Mouse (Mus musculus): ENCODE data around the gene Zdhhc4. TPM values are rescaled to one million over a fixed set of nuclear protein-coding genes. Genes with fewer than 3 reads are reported as not detected.

The Zdhhc4 gene
- 76.3 and 77.3 TPM in 2 replicates for polyA plus RNA-seq (2014; fragmentation: Nextera tagmentation; extraction: Ambion mirVana)

GRCm38 (mm10) chr5:143328690-143329495, at the start of gene Zdhhc4:
Zdhhc4 (minus strand) TSS chr5:143329256.
- H3K4me1 ChIP-seq (ENCODE audit: control insufficient read depth, insufficient read depth, low read length), result peaks cover 3% of the 10 kb centered on the region; the same call in 1 of the 2 replicates
- 1% methylated on average over 56 of the region's 57 CpGs for WGBS
- H3K4me2 ChIP-seq (ENCODE audit: low read depth, low read length), result peak within 1 kb of the TSS; percentile 86
- H3K9ac ChIP-seq (replicated peaks; ENCODE audit: low read length), result peak within 1 kb of the TSS; percentile 78
- no peak within 1 kb of the TSS for H3K27ac ChIP-seq (replicated peaks; ENCODE audit: low read depth, low read length)
- H3K27me3 ChIP-seq (ENCODE audit: control insufficient read depth, insufficient read depth, low read length), result no peaks in the 10 kb centered on the region
- H3K36me3 ChIP-seq (replicated peaks; ENCODE audit: control insufficient read depth, insufficient read depth, low read depth, low read length), result peaks cover 1% of the 10 kb centered on the region; the same call in 1 of the 2 replicates
- H3K9me3 ChIP-seq (replicated peaks; ENCODE audit: control insufficient read depth, low read length), result no peaks in the 10 kb centered on the region
- peak; percentile 96 for DNase-seq (ENCODE audit: low spot score)
- peak; percentile 60; the same call in 1 of the 2 replicates for ATAC-seq (replicated peaks; ENCODE audit: insufficient number of reproducible peaks, low FRiP score, low TSS enrichment, low read depth)
- peak within 1 kb of the TSS; percentile 74 for H3K4me3 ChIP-seq (ENCODE audit: low read depth, low read length)

- ATAC-seq (replicated peaks; ENCODE audit: insufficient number of reproducible peaks, low FRiP score, low TSS enrichment, low read depth), result no peak
- peaks cover 2% of the 10 kb centered on the region; the same call in 1 of the 2 replicates for H3K4me1 ChIP-seq (ENCODE audit: control insufficient read depth, insufficient read depth, low read length)
- H3K4me2 ChIP-seq (ENCODE audit: low read depth, low read length), result no peak overlapping the region
- H3K36me3 ChIP-seq (replicated peaks; ENCODE audit: control insufficient read depth, insufficient read depth, low read depth, low read length), result no peaks in the 10 kb centered on the region
- DNase-seq (ENCODE audit: low spot score), result no peak
- no peaks in the 10 kb centered on the region for H3K9me3 ChIP-seq (replicated peaks; ENCODE audit: control insufficient read depth, low read length)
- WGBS, result 78% methylated on average over 4 of the region's 4 CpGs
- H3K27ac ChIP-seq (replicated peaks; ENCODE audit: low read depth, low read length), result no peak overlapping the region
- no peak overlapping the region for H3K4me3 ChIP-seq (ENCODE audit: low read depth, low read length)
- H3K27me3 ChIP-seq (ENCODE audit: control insufficient read depth, insufficient read depth, low read length), result peaks cover 36% of the 10 kb centered on the region
- no peak overlapping the region for H3K9ac ChIP-seq (replicated peaks; ENCODE audit: low read length)
These were observed 47.1 kb upstream of the Zdhhc4 start for GRCm38 (mm10) chr5:143376156-143376555.

- WGBS, result 11% methylated on average over 21 of the region's 21 CpGs
- no peak for ATAC-seq (replicated peaks; ENCODE audit: insufficient number of reproducible peaks, low FRiP score, low TSS enrichment, low read depth)
- Histone ChIP-seq H3K27me3 (ENCODE audit: control insufficient read depth, insufficient read depth, low read length) (peaks cover 45% of the 10 kb centered on the region), H3K4me2 (ENCODE audit: low read depth, low read length) (peak overlapping the region; percentile 27), H3K27ac (replicated peaks; ENCODE audit: low read depth, low read length) (no peak overlapping the region), H3K4me1 (ENCODE audit: control insufficient read depth, insufficient read depth, low read length) (peaks cover 2% of the 10 kb centered on the region; the same call in 1 of the 2 replicates), H3K9ac (replicated peaks; ENCODE audit: low read length) (no peak overlapping the region), H3K36me3 (replicated peaks; ENCODE audit: control insufficient read depth, insufficient read depth, low read depth, low read length) (no peaks in the 10 kb centered on the region), H3K4me3 (ENCODE audit: low read depth, low read length) (no peak overlapping the region), H3K9me3 (replicated peaks; ENCODE audit: control insufficient read depth, low read length) (no peaks in the 10 kb centered on the region)
- peak; percentile 70 for DNase-seq (ENCODE audit: low spot score)
These were observed 46.2 kb upstream of the Zdhhc4 start for GRCm38 (mm10) chr5:143375242-143375641.

- Histone ChIP-seq H3K36me3 (replicated peaks; ENCODE audit: control insufficient read depth, insufficient read depth, low read depth, low read length) (no peaks in the 10 kb centered on the region), H3K4me1 (ENCODE audit: control insufficient read depth, insufficient read depth, low read length) (peaks cover 4% of the 10 kb centered on the region; the same call in 1 of the 2 replicates), H3K4me3 (ENCODE audit: low read depth, low read length) (peak overlapping the region; percentile 30), H3K9ac (replicated peaks; ENCODE audit: low read length) (peak overlapping the region; percentile 18; the same call in 1 of the 2 replicates), H3K4me2 (ENCODE audit: low read depth, low read length) (peak overlapping the region; percentile 50), H3K27me3 (ENCODE audit: control insufficient read depth, insufficient read depth, low read length) (peaks cover 69% of the 10 kb centered on the region), H3K9me3 (replicated peaks; ENCODE audit: control insufficient read depth, low read length) (no peaks in the 10 kb centered on the region), H3K27ac (replicated peaks; ENCODE audit: low read depth, low read length) (no peak overlapping the region)
- peak; percentile 53 for DNase-seq (ENCODE audit: low spot score)
- WGBS, result under 1% methylated on average over 35 of the region's 35 CpGs
- ATAC-seq (replicated peaks; ENCODE audit: insufficient number of reproducible peaks, low FRiP score, low TSS enrichment, low read depth), result no peak
These were observed 43.8 kb upstream of the Zdhhc4 start for GRCm38 (mm10) chr5:143372818-143373217.

- WGBS, result 58% methylated on average over 4 of the region's 4 CpGs
- H3K9me3 ChIP-seq (replicated peaks; ENCODE audit: control insufficient read depth, low read length), result no peaks in the 10 kb centered on the region
- ATAC-seq (replicated peaks; ENCODE audit: insufficient number of reproducible peaks, low FRiP score, low TSS enrichment, low read depth) (no peak), DNase-seq (ENCODE audit: low spot score) (no peak)
- H3K27me3 ChIP-seq (ENCODE audit: control insufficient read depth, insufficient read depth, low read length), result peaks cover 69% of the 10 kb centered on the region
- H3K4me2 ChIP-seq (ENCODE audit: low read depth, low read length), result no peak overlapping the region
- H3K9ac ChIP-seq (replicated peaks; ENCODE audit: low read length), result no peak overlapping the region
- no peak overlapping the region for H3K4me3 ChIP-seq (ENCODE audit: low read depth, low read length)
- H3K4me1 ChIP-seq (ENCODE audit: control insufficient read depth, insufficient read depth, low read length), result peaks cover 4% of the 10 kb centered on the region; the same call in 1 of the 2 replicates
- H3K27ac ChIP-seq (replicated peaks; ENCODE audit: low read depth, low read length), result no peak overlapping the region
- no peaks in the 10 kb centered on the region for H3K36me3 ChIP-seq (replicated peaks; ENCODE audit: control insufficient read depth, insufficient read depth, low read depth, low read length)
These were observed 42.1 kb upstream of the Zdhhc4 start for GRCm38 (mm10) chr5:143371146-143371510.

- Histone ChIP-seq H3K36me3 (replicated peaks; ENCODE audit: control insufficient read depth, insufficient read depth, low read depth, low read length) (no peaks in the 10 kb centered on the region), H3K27me3 (ENCODE audit: control insufficient read depth, insufficient read depth, low read length) (peaks cover 69% of the 10 kb centered on the region), H3K4me3 (ENCODE audit: low read depth, low read length) (no peak overlapping the region), H3K27ac (replicated peaks; ENCODE audit: low read depth, low read length) (no peak overlapping the region), H3K9me3 (replicated peaks; ENCODE audit: control insufficient read depth, low read length) (no peaks in the 10 kb centered on the region), H3K9ac (replicated peaks; ENCODE audit: low read length) (no peak overlapping the region), H3K4me1 (ENCODE audit: control insufficient read depth, insufficient read depth, low read length) (peaks cover 4% of the 10 kb centered on the region; the same call in 1 of the 2 replicates), H3K4me2 (ENCODE audit: low read depth, low read length) (no peak overlapping the region; the same call in 1 of the 2 replicates)
- 26% methylated on average over 17 of the region's 17 CpGs for WGBS
- no peak for DNase-seq (ENCODE audit: low spot score)
- no peak for ATAC-seq (replicated peaks; ENCODE audit: insufficient number of reproducible peaks, low FRiP score, low TSS enrichment, low read depth)
These were observed 41.5 kb upstream of the Zdhhc4 start for GRCm38 (mm10) chr5:143370416-143371145.

- ATAC-seq (replicated peaks; ENCODE audit: insufficient number of reproducible peaks, low FRiP score, low TSS enrichment, low read depth) (0 out of 2 replicates have a peak, but pooled peaks have one; percentile 45), DNase-seq (ENCODE audit: low spot score) (peak; percentile 27)
These were observed 40.7 kb upstream of the Zdhhc4 start for GRCm38 (mm10) chr5:143369611-143370255.

More at GRCm38 (mm10) chr5:143369611-143370255, 40.7 kb upstream of the Zdhhc4 start:
- Histone ChIP-seq H3K27ac (replicated peaks; ENCODE audit: low read depth, low read length) (no peak overlapping the region), H3K9me3 (replicated peaks; ENCODE audit: control insufficient read depth, low read length) (no peaks in the 10 kb centered on the region), H3K9ac (replicated peaks; ENCODE audit: low read length) (no peak overlapping the region), H3K36me3 (replicated peaks; ENCODE audit: control insufficient read depth, insufficient read depth, low read depth, low read length) (no peaks in the 10 kb centered on the region), H3K4me1 (ENCODE audit: control insufficient read depth, insufficient read depth, low read length) (peaks cover 4% of the 10 kb centered on the region; the same call in 1 of the 2 replicates), H3K4me3 (ENCODE audit: low read depth, low read length) (peak overlapping the region; percentile 3; the same call in 1 of the 2 replicates), H3K27me3 (ENCODE audit: control insufficient read depth, insufficient read depth, low read length) (peaks cover 69% of the 10 kb centered on the region), H3K4me2 (ENCODE audit: low read depth, low read length) (peak overlapping the region; percentile 16)
- WGBS, result 2% methylated on average over 36 of the region's 36 CpGs
